ENCODE assay signal across 21 mouse cellular contexts in genomic region chr10:19525939-19526338, GRCm38 (mm10).
DNase-seq lines count a peak whose midpoint lies in the region; ATAC-seq and TF ChIP-seq lines count a peak whose summit lies in the region.
"Had no signal": no experiment of that assay in that cellular context is flagged by ENCODE, and none has a peak within 500 bp of the region (broad histone marks: within the 10 kb centered on the region; RNA-seq: fewer than 3 reads in every experiment).

No protein-coding gene starts in this region.

- no peak overlapping the region for H3K9ac ChIP-seq in liver, postnatal 0 days (replicated peaks)
- H3K9ac ChIP-seq in liver, embryonic 11.5 days (ENCODE audit: low read depth, low read length), result no peak overlapping the region
- no peak overlapping the region for H3K9ac ChIP-seq in intestine, embryonic 15.5 days
- H3K9ac ChIP-seq: embryonic facial prominence, embryonic 13.5 days; forebrain, embryonic 13.5 days; hindbrain, embryonic 14.5 days had no signal

- peak overlapping the region; percentile 80 for H3K27ac ChIP-seq in liver, postnatal 0 days (ENCODE audit: low read depth)
- no peak overlapping the region for H3K27ac ChIP-seq in liver, embryonic 11.5 days (ENCODE audit: low read depth, low read length)
- H3K27ac ChIP-seq in intestine, embryonic 15.5 days, result peak overlapping the region; percentile 23; the same call in 1 of the 2 replicates
- H3K27ac ChIP-seq in small intestine, adult 2 months (ENCODE audit: insufficient read depth, low read depth, low read length), result peak overlapping the region; percentile 86
- no peak overlapping the region for H3K27ac ChIP-seq in forebrain, embryonic 10.5 days
- H3K27ac ChIP-seq: embryonic facial prominence, embryonic 10.5 days; embryonic facial prominence, embryonic 13.5 days; forebrain, embryonic 13.5 days; hindbrain, embryonic 14.5 days had no signal

- TF ChIP-seq CTCF in liver, postnatal 0 days (IDR thresholded peaks at IDR 0.05; ENCODE audit: low read depth), result no peak
- no peak for TF ChIP-seq CTCF in small intestine, adult 2 months (IDR thresholded peaks at IDR 0.05; ENCODE audit: extremely low read depth, insufficient read length, insufficient replicate concordance, low read depth, low read length)

- no peaks in the 10 kb centered on the region for H3K36me3 ChIP-seq in liver, postnatal 0 days (replicated peaks; ENCODE audit: insufficient read depth, low read length)
- H3K36me3 ChIP-seq in liver, embryonic 11.5 days (ENCODE audit: control insufficient read depth, insufficient read depth, low read length), result no peaks in the 10 kb centered on the region
- no peaks in the 10 kb centered on the region for H3K36me3 ChIP-seq in intestine, embryonic 15.5 days
- no peaks in the 10 kb centered on the region for H3K36me3 ChIP-seq in small intestine, adult 2 months (ENCODE audit: control insufficient read depth, insufficient read depth, low read length)
- no peaks in the 10 kb centered on the region for H3K36me3 ChIP-seq in forebrain, embryonic 10.5 days (replicated peaks)
- H3K36me3 ChIP-seq: embryonic facial prominence, embryonic 10.5 days; embryonic facial prominence, embryonic 13.5 days had no signal

- peaks cover 27% of the 10 kb centered on the region for H3K4me1 ChIP-seq in liver, postnatal 0 days (ENCODE audit: insufficient read depth)
- no peaks in the 10 kb centered on the region for H3K4me1 ChIP-seq in liver, embryonic 11.5 days (replicated peaks; ENCODE audit: control insufficient read depth, insufficient read depth, low read length)
- H3K4me1 ChIP-seq in intestine, embryonic 15.5 days (replicated peaks), result no peaks in the 10 kb centered on the region
- peaks cover 33% of the 10 kb centered on the region for H3K4me1 ChIP-seq in small intestine, adult 2 months (ENCODE audit: control insufficient read depth, insufficient read depth, insufficient read length, low read length)
- no peaks in the 10 kb centered on the region for H3K4me1 ChIP-seq in forebrain, embryonic 10.5 days
- H3K4me1 ChIP-seq: embryonic facial prominence, embryonic 10.5 days; embryonic facial prominence, embryonic 13.5 days; forebrain, embryonic 13.5 days had no signal

- ATAC-seq in liver, postnatal 0 days, result peak; percentile 28
- ATAC-seq in liver, embryonic 11.5 days (replicated peaks; ENCODE audit: low FRiP score), result no peak
- ATAC-seq in intestine, embryonic 15.5 days, result peak; percentile 57
- ATAC-seq: CD4-positive, CD25-positive, alpha-beta regulatory T cell, adult 4 months; forebrain, embryonic 13.5 days; forebrain, embryonic 16.5 days had no signal

- no peak overlapping the region for H3K4me3 ChIP-seq in liver, postnatal 0 days (ENCODE audit: low read depth, low read length)
- H3K4me3 ChIP-seq in liver, embryonic 11.5 days (ENCODE audit: low read depth, low read length), result no peak overlapping the region
- no peak overlapping the region for H3K4me3 ChIP-seq in intestine, embryonic 15.5 days (replicated peaks)
- H3K4me3 ChIP-seq in small intestine, adult 2 months (ENCODE audit: low read depth, low read length), result no peak overlapping the region
- H3K4me3 ChIP-seq in forebrain, embryonic 10.5 days, result no peak overlapping the region
- H3K4me3 ChIP-seq: embryonic facial prominence, embryonic 10.5 days; embryonic facial prominence, embryonic 13.5 days; erythroblast, embryonic 14.5 days; forebrain, embryonic 13.5 days had no signal

- H3K4me2 ChIP-seq in liver, postnatal 0 days (ENCODE audit: low read depth, low read length), result no peak overlapping the region
- H3K4me2 ChIP-seq in liver, embryonic 11.5 days, result no peak overlapping the region
- no peak overlapping the region for H3K4me2 ChIP-seq in intestine, embryonic 15.5 days (replicated peaks)
- H3K4me2 ChIP-seq: embryonic facial prominence, embryonic 13.5 days; forebrain, embryonic 13.5 days; heart, embryonic 11.5 days; hindbrain, embryonic 14.5 days had no signal

- H3K27me3 ChIP-seq in liver, postnatal 0 days (ENCODE audit: insufficient read depth, low read length), result no peaks in the 10 kb centered on the region
- H3K27me3 ChIP-seq in liver, embryonic 11.5 days (replicated peaks; ENCODE audit: control insufficient read depth, insufficient read depth, low read length), result no peaks in the 10 kb centered on the region
- no peaks in the 10 kb centered on the region for H3K27me3 ChIP-seq in intestine, embryonic 15.5 days (replicated peaks)
- H3K27me3 ChIP-seq in small intestine, adult 2 months (ENCODE audit: control insufficient read depth, insufficient read depth, low read length), result no peaks in the 10 kb centered on the region
- H3K27me3 ChIP-seq in forebrain, embryonic 10.5 days (ENCODE audit: poor library complexity, severe bottlenecking), result no peaks in the 10 kb centered on the region
- H3K27me3 ChIP-seq: embryonic facial prominence, embryonic 13.5 days; forebrain, embryonic 13.5 days had no signal

- no peak for TF ChIP-seq POLR2A in small intestine, adult 2 months (IDR thresholded peaks at IDR 0.05; ENCODE audit: low read depth, low read length)

- DNase-seq in liver, postnatal 0 days, result no peak
- DNase-seq in liver, embryonic 11.5 days (ENCODE audit: low spot score), result no peak
- no peak for DNase-seq in forebrain, embryonic 10.5 days (ENCODE audit: extremely low spot score, low spot score)
- no peak for DNase-seq in gastrocnemius, postnatal 25 days
- DNase-seq: adrenal gland, adult 2 months; cerebellum, adult 11-12 months; cerebellum, adult 8-10 months; cerebellum, postnatal 10 days; cerebellum, postnatal 36 days; embryo, embryonic 11 days; gastrocnemius, postnatal 10 days had no signal

- H3K9me3 ChIP-seq in liver, postnatal 0 days (ENCODE audit: low read length), result no peaks in the 10 kb centered on the region
- no peaks in the 10 kb centered on the region for H3K9me3 ChIP-seq in liver, embryonic 11.5 days (ENCODE audit: control insufficient read depth, low read length)
- no peaks in the 10 kb centered on the region for H3K9me3 ChIP-seq in intestine, embryonic 15.5 days
- no peaks in the 10 kb centered on the region for H3K9me3 ChIP-seq in forebrain, embryonic 10.5 days
- H3K9me3 ChIP-seq: embryonic facial prominence, embryonic 10.5 days; embryonic facial prominence, embryonic 13.5 days; forebrain, embryonic 13.5 days had no signal

- no peak for TF ChIP-seq EP300 in liver, postnatal 0 days (IDR thresholded peaks at IDR 0.05; ENCODE audit: low read depth)

Comparison
In these comparisons a context has a peak if more than half of its experiments do, and no peak if none do; other contexts are left out.
1. H3K27ac ChIP-seq: peak in liver, postnatal 0 days (single experiment), intestine, embryonic 15.5 days (single experiment) and small intestine, adult 2 months (single experiment); none in liver, embryonic 11.5 days (single experiment) and forebrain, embryonic 10.5 days (single experiment).